Mouse (Mus musculus) embryonic facial prominence, embryonic 13.5 days (tissue): ENCODE measurements at regions not wholly inside any gene's neighbourhood (a gene's known extent, or its start where the extent isn't known, plus 50 kb on each side); places are given as distances from the start of the nearest gene placed in this dataset.

Experiments used
- ATAC-seq: fragments of 200-750 bp; cut with Nextera tagmentation; 2 replicates; pipeline ENCODE4 v1.8.0; 2017; ENCODE audit warnings: low read depth; ENCODE audit not compliant: insufficient number of reproducible peaks, insufficient read depth, low FRiP score, low TSS enrichment
- H3K27ac ChIP-seq: fragments of 300-500 bp; sonication (generic); 2 replicates; pipeline ENCODE4 v1.5.1; 2015; ENCODE audit warnings: moderate library complexity, mild to moderate bottlenecking, inconsistent platforms
- H3K27me3 ChIP-seq: fragments of 300-500 bp; sonication (generic); 2 replicates; pipeline ENCODE4 v1.6.1; 2015; ENCODE audit warnings: mild to moderate bottlenecking, inconsistent platforms
- H3K36me3 ChIP-seq: fragments of 300-500 bp; sonication (generic); 2 replicates; pipeline ENCODE4 v1.6.1; 2015; ENCODE audit warnings: mild to moderate bottlenecking, inconsistent platforms
- H3K4me1 ChIP-seq: fragments of 300-500 bp; sonication (generic); 2 replicates; pipeline ENCODE4 v1.6.1; 2015; ENCODE audit warnings: inconsistent platforms
- H3K4me2 ChIP-seq: fragments of 300-500 bp; sonication (generic); 2 replicates; pipeline ENCODE4 v1.6.1; 2015; ENCODE audit warnings: moderate library complexity, mild to moderate bottlenecking, inconsistent platforms
- H3K4me3 ChIP-seq: fragments of 300-500 bp; sonication (generic); 2 replicates; pipeline ENCODE4 v1.5.1; 2015; ENCODE audit warnings: mild to moderate bottlenecking, inconsistent platforms
- H3K9ac ChIP-seq: fragments of 300-500 bp; sonication (generic); 2 replicates; pipeline ENCODE4 v1.6.1; 2015; ENCODE audit warnings: mild to moderate bottlenecking, inconsistent platforms
- H3K9me3 ChIP-seq: fragments of 300-500 bp; sonication (generic); 2 replicates; pipeline ENCODE4 v1.6.1; 2016; ENCODE audit warnings: inconsistent platforms
- WGBS: fragments of 180-500 bp; shearing (Covaris S2); methylation state at CpG from one replicate; pipeline ENCODE4 v1.1.7; 2015; ENCODE audit warnings: mixed read lengths; 5-methylcytosine and 5-hydroxymethylcytosine counted together

DNA sequence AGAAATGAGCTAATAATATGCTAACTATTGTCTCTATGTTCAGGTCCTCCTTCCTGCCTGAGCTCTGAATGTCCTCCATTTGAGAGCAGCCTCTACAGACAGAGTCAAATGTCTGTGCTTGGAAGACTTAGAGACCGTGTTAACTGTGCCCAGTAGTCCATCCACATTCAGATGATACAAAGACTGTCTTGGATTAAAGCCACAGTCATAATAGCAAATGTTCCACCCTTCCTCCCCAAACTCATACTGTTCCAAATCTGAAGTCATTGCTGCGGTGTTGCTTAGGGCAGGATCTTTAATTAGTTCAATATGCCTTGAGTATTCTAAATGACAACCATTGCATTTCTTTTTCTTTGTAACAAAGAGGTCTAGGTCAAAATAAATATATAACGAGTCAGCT, 923.2 kb upstream of the Gm7489 start:
- Histone ChIP-seq H3K36me3 (no peaks in the 10 kb centered on the region), H3K4me3 (no peak overlapping the region), H3K9me3 (no peaks in the 10 kb centered on the region), H3K27me3 (no peaks in the 10 kb centered on the region), H3K4me2 (no peak overlapping the region), H3K9ac (no peak overlapping the region), H3K27ac (no peak overlapping the region), H3K4me1 (no peaks in the 10 kb centered on the region)
- no peak for ATAC-seq
- WGBS = 38% methylated on average over 3 of the region's 3 CpGs

DNA sequence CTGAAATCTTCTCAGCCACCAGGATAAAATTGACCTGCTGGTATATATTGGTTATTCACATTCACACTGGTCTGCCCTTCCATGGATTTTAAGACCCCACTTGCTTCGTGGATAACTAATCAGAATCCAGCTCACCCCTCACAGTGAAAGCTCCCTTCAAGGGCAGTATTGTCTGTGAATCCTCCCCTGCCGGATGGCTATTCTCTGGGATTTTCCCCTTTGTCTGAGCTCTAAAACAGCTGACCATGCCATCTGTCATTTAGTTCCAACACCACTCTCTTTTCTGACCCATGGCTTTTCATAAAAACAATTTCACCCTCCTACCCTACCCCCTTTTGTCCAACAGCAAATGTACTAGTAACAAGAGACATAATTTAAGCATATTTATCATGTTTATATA, 920.8 kb upstream of the Gm7489 start:
- ATAC-seq = no peak

DNA sequence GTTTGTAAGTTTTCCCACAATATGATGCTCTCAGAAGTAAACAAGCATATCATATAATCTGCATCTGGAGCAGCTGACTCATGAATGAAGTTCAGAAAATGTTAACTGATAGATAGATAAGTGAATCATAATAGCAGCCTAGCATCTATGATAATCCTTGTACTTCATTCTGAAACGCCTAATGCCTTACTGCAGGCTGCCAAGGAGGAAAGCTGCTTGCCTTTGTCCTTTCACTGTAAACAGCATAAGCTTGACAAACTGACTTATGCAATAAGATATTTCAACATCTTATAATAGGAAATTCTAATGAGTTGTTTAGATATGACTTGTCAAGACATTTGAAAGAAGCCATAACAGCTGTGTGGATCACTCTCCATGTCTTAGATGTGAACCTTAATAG, 920.3 kb upstream of the Gm7489 start:
- H3K4me3 ChIP-seq = no peak overlapping the region
- no peaks in the 10 kb centered on the region for H3K9me3 ChIP-seq
- H3K4me1 ChIP-seq = peaks cover 6% of the 10 kb centered on the region; the same call in 1 of the 2 replicates
- H3K4me2 ChIP-seq = no peak overlapping the region
- no peak for ATAC-seq
- no peak overlapping the region for H3K27ac ChIP-seq
- H3K27me3 ChIP-seq = no peaks in the 10 kb centered on the region
- no peaks in the 10 kb centered on the region for H3K36me3 ChIP-seq
- 73% methylated on average over 1 of the region's 1 CpGs for WGBS
- H3K9ac ChIP-seq = no peak overlapping the region

More for the DNA sequence above, 920.8 kb upstream of the Gm7489 start:
- peaks cover 6% of the 10 kb centered on the region; the same call in 1 of the 2 replicates for H3K4me1 ChIP-seq
- H3K27me3 ChIP-seq = no peaks in the 10 kb centered on the region
- H3K27ac ChIP-seq = no peak overlapping the region
- no peaks in the 10 kb centered on the region for H3K36me3 ChIP-seq
- H3K9me3 ChIP-seq = no peaks in the 10 kb centered on the region
- no peak overlapping the region for H3K4me3 ChIP-seq
- WGBS = 42% methylated on average over 2 of the region's 2 CpGs
- no peak overlapping the region for H3K9ac ChIP-seq
- H3K4me2 ChIP-seq = no peak overlapping the region

DNA sequence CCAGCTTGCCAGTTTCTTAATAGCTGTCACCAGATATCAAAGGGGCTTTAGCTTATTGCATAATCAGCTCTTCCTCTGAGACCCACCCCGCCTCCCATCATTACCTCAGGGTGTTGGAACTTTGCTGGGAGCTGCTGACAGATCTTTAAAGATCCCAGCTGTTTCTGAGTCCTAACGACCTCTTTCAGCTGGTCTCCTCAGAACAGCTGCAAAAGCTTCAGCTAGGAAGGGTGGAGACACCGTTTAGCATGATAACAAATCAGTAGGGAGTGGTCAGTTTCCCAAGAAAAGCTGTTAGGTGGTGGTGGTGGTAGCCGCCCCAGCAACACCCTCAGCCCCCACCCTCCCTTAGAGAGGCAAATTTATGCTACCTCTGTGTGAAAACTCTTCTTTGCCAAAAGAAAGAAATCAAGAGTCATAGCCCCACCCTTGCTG, 916.9 kb upstream of the Gm7489 start:
- Histone ChIP-seq H3K4me3 (no peak overlapping the region), H3K27me3 (no peaks in the 10 kb centered on the region), H3K36me3 (no peaks in the 10 kb centered on the region), H3K9ac (no peak overlapping the region), H3K4me2 (no peak overlapping the region), H3K27ac (no peak overlapping the region), H3K4me1 (peaks cover 6% of the 10 kb centered on the region; the same call in 1 of the 2 replicates), H3K9me3 (no peaks in the 10 kb centered on the region)
- ATAC-seq = no peak
- WGBS = 22% methylated on average over 4 of the region's 4 CpGs

DNA sequence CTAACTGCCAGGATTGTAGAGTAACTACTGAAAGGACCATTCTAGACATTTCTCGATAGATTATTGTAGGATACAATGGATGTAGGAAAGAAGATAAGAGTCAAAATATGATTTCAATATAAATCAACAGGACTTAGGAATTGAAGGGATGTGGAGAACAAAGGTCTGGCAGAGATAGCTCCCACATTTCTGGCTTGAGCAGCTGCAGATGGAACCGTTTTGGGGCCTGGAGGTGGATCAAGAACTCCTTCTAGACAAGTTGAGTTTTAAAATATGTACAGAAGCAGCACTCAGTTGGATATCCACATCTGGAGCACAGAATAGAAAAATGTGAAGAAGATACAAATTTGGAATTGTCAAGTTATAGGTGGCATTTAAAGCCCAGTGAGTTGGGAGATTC, 901.9 kb upstream of the Gm7489 start:
- Histone ChIP-seq H3K27ac (no peak overlapping the region), H3K9ac (no peak overlapping the region)
- WGBS = 82% methylated on average over 2 of the region's 2 CpGs

DNA sequence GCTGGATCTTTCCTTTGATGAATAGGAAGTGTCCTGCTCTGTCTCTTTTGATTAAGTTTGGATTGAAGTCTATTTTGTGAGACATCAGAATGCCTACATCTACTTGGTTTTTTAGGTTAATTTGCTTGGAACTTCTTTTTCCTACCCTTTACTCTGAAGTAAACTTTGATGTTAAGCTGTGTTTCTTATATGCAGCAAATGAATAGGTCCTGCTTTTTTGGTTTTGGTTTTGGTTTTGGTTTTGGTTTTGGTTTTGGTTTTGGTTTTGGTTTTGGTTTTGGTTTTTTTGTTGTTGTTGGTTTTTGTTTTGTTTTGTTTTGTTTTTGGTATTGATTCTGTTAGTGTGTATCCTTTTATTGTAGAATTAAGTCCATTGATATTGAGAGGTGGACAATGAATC, 894.1 kb upstream of the Gm7489 start:
- H3K36me3 ChIP-seq = no peaks in the 10 kb centered on the region
- H3K4me2 ChIP-seq = no peak overlapping the region
- H3K27me3 ChIP-seq = no peaks in the 10 kb centered on the region
- no peak overlapping the region for H3K9ac ChIP-seq
- H3K4me1 ChIP-seq = no peaks in the 10 kb centered on the region
- H3K4me3 ChIP-seq = no peak overlapping the region
- ATAC-seq = no peak
- no peaks in the 10 kb centered on the region for H3K9me3 ChIP-seq
- H3K27ac ChIP-seq = no peak overlapping the region

More for the DNA sequence above, 901.9 kb upstream of the Gm7489 start:
- Histone ChIP-seq H3K4me2 (no peak overlapping the region), H3K27me3 (no peaks in the 10 kb centered on the region), H3K9me3 (no peaks in the 10 kb centered on the region), H3K4me1 (no peaks in the 10 kb centered on the region), H3K4me3 (no peak overlapping the region), H3K36me3 (no peaks in the 10 kb centered on the region)
- no peak for ATAC-seq

DNA sequence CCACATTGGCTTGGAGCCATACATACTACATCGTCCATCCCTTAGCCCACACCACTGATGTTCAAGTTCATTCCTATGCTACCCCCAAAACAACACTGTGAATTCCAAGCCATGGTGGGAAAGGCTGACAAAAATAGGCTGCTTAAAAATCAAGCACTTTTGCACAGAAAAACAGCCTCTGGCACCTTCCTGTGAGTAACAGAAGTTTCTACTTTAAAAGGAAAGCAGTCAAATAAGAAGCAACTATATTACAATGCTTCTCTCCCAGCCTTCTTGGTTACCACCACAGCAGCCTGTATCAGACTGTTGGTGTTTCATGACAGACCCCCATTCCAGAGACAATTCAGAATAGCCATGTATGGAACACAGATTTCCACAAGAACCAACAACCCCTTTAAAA, 890.4 kb upstream of the Gm7489 start:
- Histone ChIP-seq H3K36me3 (no peaks in the 10 kb centered on the region), H3K4me2 (no peak overlapping the region), H3K4me3 (no peak overlapping the region), H3K9me3 (no peaks in the 10 kb centered on the region), H3K27ac (no peak overlapping the region), H3K9ac (no peak overlapping the region), H3K27me3 (no peaks in the 10 kb centered on the region), H3K4me1 (no peaks in the 10 kb centered on the region)
- no peak for ATAC-seq
- 74% methylated on average over 1 of the region's 1 CpGs for WGBS

DNA sequence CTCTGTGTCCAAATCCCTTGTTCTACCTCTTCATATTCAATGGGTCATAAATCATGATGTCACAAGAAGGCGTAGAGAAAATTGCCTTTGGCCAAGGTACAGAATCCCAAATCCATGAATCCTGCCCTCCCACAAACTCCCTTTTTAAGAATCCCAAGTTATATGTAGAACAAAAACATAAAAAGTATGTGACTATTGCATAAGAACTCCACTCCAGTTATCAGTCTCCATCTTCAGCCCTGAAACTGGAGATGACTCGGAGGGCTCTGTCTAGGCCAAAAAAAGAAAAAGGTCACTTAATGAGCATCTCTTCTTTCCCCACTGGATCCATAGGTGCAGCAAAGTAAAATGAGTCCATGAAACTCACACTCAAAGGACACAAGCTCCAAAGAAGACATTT, 885.5 kb upstream of the Gm7489 start:
- H3K36me3 ChIP-seq = no peaks in the 10 kb centered on the region
- H3K27ac ChIP-seq = no peak overlapping the region
- no peak overlapping the region for H3K4me2 ChIP-seq
- ATAC-seq = no peak
- whole genome bisulfite sequencing = 90% methylated on average over 2 of the region's 2 CpGs
- no peaks in the 10 kb centered on the region for H3K4me1 ChIP-seq
- H3K9ac ChIP-seq = no peak overlapping the region
- H3K27me3 ChIP-seq = no peaks in the 10 kb centered on the region
- no peaks in the 10 kb centered on the region for H3K9me3 ChIP-seq
- H3K4me3 ChIP-seq = no peak overlapping the region

DNA sequence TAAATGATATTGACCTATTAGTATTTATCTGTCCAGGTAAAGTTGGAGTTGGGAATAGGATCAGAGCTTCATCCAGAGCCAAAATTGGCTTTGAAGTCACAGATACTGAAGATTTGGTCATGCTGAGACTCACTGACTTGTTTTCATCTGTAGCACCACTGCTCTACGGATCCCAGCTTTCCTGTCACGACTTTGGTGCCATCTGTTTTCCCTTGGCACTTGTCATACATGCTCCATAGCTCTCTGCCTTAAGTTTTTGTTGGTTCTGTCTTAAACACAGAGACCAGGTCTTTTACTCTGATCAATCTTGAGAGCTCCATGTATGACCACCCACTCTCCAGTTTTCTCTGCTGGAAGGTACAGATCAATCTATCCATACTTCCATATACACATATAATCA, 884.9 kb upstream of the Gm7489 start:
- WGBS = 71% methylated on average over 2 of the region's 2 CpGs
- Histone ChIP-seq H3K4me2 (no peak overlapping the region), H3K9me3 (no peaks in the 10 kb centered on the region), H3K4me3 (no peak overlapping the region), H3K27me3 (no peaks in the 10 kb centered on the region), H3K27ac (no peak overlapping the region), H3K4me1 (no peaks in the 10 kb centered on the region), H3K36me3 (no peaks in the 10 kb centered on the region), H3K9ac (no peak overlapping the region)
- ATAC-seq = no peak

DNA sequence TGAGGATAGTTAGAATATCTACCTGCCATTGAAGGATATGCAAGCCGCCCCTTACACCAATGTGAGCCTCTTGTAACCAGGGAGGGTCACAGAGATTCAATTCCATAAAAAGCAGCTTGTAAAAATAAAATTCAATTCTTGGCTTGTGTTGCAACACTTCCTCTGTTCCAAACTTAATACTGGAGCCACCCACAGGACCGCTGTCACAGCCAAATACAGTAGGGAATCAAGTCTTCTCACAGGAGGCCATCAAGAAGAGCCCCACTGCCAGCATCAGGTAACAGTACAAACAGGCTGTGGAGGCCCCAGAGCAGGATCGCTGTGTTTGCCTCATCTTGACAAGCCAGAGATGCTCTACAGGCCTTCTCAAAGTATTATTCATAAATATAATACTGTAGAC, 883.3 kb upstream of the Gm7489 start:
- no peaks in the 10 kb centered on the region for H3K4me1 ChIP-seq
- H3K9ac ChIP-seq = no peak overlapping the region
- H3K4me3 ChIP-seq = no peak overlapping the region
- ATAC-seq = no peak
- no peak overlapping the region for H3K27ac ChIP-seq
- WGBS = 80% methylated on average over 3 of the region's 3 CpGs
- no peaks in the 10 kb centered on the region for H3K27me3 ChIP-seq
- H3K36me3 ChIP-seq = no peaks in the 10 kb centered on the region
- H3K4me2 ChIP-seq = no peak overlapping the region
- no peaks in the 10 kb centered on the region for H3K9me3 ChIP-seq

DNA sequence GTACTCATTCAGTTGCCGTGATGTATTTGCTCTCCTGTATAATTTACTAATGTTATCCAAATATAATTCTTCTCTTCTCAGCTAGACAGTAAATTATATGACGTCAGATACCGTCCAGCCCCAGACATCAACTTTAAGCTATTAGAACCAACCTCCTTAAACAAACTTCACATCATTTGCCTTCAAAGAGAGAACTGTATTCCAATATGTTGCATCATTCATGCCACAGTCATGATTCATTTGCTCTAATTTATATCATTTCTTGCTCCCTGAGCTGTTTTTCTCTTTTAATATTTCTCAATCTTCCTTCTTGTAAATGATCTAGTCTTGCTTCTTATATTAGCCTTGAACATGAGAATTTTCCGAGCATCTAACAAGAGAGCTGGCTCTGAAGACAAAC, 882.7 kb upstream of the Gm7489 start:
- H3K27me3 ChIP-seq = no peaks in the 10 kb centered on the region
- no peak overlapping the region for H3K9ac ChIP-seq
- H3K4me3 ChIP-seq = no peak overlapping the region
- no peak overlapping the region for H3K27ac ChIP-seq
- 89% methylated on average over 4 of the region's 4 CpGs for WGBS
- H3K4me1 ChIP-seq = no peaks in the 10 kb centered on the region
- ATAC-seq = no peak
- no peaks in the 10 kb centered on the region for H3K36me3 ChIP-seq
- H3K9me3 ChIP-seq = no peaks in the 10 kb centered on the region
- no peak overlapping the region for H3K4me2 ChIP-seq

DNA sequence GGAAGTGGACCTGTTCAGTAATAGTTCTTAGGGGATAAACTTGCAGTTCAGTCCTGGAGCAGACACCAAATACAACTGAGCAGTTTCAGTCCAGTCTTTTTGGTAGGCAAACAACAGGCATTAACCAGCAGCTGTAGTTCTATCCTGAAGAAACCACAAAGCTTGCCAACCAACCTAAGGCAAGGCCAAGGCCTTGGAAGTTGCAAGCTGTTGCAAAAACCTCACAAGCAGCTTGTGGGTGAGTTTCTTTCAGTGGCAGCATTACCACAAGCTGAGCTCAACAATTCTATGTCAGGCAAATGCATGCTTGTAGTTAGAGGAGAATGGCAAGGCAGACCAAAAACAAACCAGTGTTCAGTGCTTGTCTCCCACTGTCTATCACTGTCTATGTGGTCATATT, 880.6 kb upstream of the Gm7489 start:
- Histone ChIP-seq H3K4me3 (no peak overlapping the region), H3K4me1 (no peaks in the 10 kb centered on the region), H3K27ac (no peak overlapping the region), H3K27me3 (no peaks in the 10 kb centered on the region), H3K36me3 (no peaks in the 10 kb centered on the region), H3K9me3 (no peaks in the 10 kb centered on the region), H3K4me2 (no peak overlapping the region), H3K9ac (no peak overlapping the region)
- ATAC-seq = no peak

DNA sequence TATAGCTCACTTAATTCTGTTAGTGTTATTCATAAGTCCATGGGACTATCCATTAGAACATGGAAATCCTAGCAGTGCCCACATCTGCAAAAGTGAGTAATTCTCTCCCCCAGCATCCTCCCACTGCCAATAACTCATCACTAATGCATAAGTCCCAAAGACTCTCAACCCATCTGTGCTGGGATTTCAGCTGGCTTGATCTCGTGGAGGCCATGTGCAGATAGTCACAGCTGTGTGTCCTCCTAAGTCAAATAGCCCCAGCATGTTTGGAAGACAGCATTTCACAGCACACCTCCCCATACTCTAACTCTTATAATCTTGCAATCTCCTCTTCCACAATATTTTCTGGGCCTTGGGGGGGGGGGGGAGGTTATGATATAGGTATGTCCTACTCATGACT, 877.9 kb upstream of the Gm7489 start:
- Histone ChIP-seq H3K36me3 (no peaks in the 10 kb centered on the region), H3K27ac (no peak overlapping the region), H3K9me3 (no peaks in the 10 kb centered on the region), H3K9ac (no peak overlapping the region), H3K27me3 (no peaks in the 10 kb centered on the region), H3K4me2 (no peak overlapping the region), H3K4me3 (no peak overlapping the region), H3K4me1 (no peaks in the 10 kb centered on the region)
- WGBS = 77% methylated on average over 1 of the region's 1 CpGs
- no peak for ATAC-seq
